Mouse (Mus musculus): ENCODE results near the gene Ank.

DNA sequence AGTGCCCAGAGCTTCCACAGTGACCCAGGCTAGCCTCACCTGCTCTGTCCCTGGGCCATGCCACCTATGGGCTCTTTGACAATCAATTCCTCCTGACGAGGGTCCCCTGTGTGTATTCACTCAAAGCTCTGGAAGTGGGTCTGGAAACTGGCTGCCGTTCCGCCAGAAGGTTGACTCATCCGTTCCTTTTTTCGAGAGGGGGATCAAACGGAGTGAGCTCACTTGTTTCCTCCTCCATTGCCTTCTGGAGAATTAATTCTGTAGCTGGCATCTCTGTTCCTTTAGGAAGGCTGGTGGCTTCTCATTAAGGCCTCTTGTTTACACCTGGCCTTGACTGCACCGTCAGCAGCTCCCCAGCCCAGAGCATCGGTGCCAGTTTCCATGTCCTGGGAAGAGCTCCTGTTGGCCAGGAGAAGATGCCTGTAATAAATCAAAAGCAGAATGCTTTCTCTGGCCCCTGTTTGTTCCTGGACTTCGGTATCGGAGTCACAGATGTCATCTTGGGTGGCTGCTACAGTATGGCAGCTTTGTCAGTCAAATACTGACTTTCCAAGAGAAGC, 99.2 kb downstream of the Ank start:
- no peak for TF ChIP-seq MAX (IDR thresholded peaks at IDR 0.05; ENCODE audit: low read length)
- no peak for TF ChIP-seq EP300 (IDR thresholded peaks at IDR 0.05; ENCODE audit: low read depth in 1 of 2, low read length in 2 of 2)
- TF ChIP-seq TBP (IDR thresholded peaks at IDR 0.05; ENCODE audit: low read depth, low read length): no peak
- no peak for TF ChIP-seq POLR2A (IDR thresholded peaks at IDR 0.05; ENCODE audit: control insufficient read depth in 1 of 2, insufficient read depth in 1 of 2, low read depth in 1 of 2, low read length in 2 of 2, poor library complexity in 1 of 2)
- TF ChIP-seq GABPA (IDR thresholded peaks at IDR 0.05; ENCODE audit: low read depth, low read length): no peak
- TF ChIP-seq TAL1 (IDR thresholded peaks at IDR 0.05; ENCODE audit: low read length): no peak
- no peak for TF ChIP-seq NRF1 (IDR thresholded peaks at IDR 0.05; ENCODE audit: insufficient read depth, low read depth, low read length, poor library complexity, severe bottlenecking)

All from MEL (cell line).